Mouse (Mus musculus) hindbrain, embryonic 11.5 days (tissue): ENCODE results near the gene Dmxl2. TPM values are rescaled to one million over a fixed set of nuclear protein-coding genes. Genes with fewer than 3 reads are reported as not detected.

Experiments
- ATAC-seq: fragments of 200-750 bp; cut with Nextera tagmentation; 2 replicates; pipeline ENCODE4 v1.8.0; 2017; ENCODE audit warnings: mild to moderate bottlenecking, moderate TSS enrichment, moderate library complexity; ENCODE audit not compliant: low FRiP score
- DNase-seq: peaks from one replicate; pipeline ENCODE4 v3.0.0-alpha.2; 2015; ENCODE audit warnings: low spot score
- H3K27ac ChIP-seq: fragments of 300-500 bp; sonication (generic); 2 replicates; pipeline ENCODE4 v1.5.1; 2014; ENCODE audit warnings: mild to moderate bottlenecking, low read depth, low read length
- H3K27me3 ChIP-seq: fragments of 300-500 bp; sonication (generic); 2 replicates; pipeline ENCODE4 v1.6.1; 2014; ENCODE audit warnings: mild to moderate bottlenecking, low read length, moderate library complexity, mixed read lengths; ENCODE audit not compliant: control insufficient read depth, insufficient read depth
- H3K36me3 ChIP-seq: fragments of 300-500 bp; sonication (generic); 2 replicates; pipeline ENCODE4 v1.6.1; 2014; ENCODE audit warnings: mild to moderate bottlenecking, low read length, moderate library complexity, mixed read lengths; ENCODE audit not compliant: control insufficient read depth, insufficient read depth
- H3K4me1 ChIP-seq: fragments of 300-500 bp; sonication (generic); replicated peaks from 2 replicates; pipeline ENCODE4 v1.6.1; 2014; ENCODE audit warnings: low read length, mixed read lengths; ENCODE audit not compliant: control insufficient read depth, insufficient read depth
- H3K4me2 ChIP-seq: fragments of 300-500 bp; sonication (generic); replicated peaks from 2 replicates; pipeline ENCODE4 v1.6.1; 2014; ENCODE audit warnings: mild to moderate bottlenecking, low read depth, low read length
- H3K4me3 ChIP-seq: fragments of 300-500 bp; sonication (generic); 2 replicates; pipeline ENCODE4 v1.5.1; 2014; ENCODE audit warnings: low read depth, low read length
- H3K9ac ChIP-seq: fragments of 300-500 bp; sonication (generic); 2 replicates; pipeline ENCODE4 v1.6.1; 2014; ENCODE audit warnings: low read depth, low read length
- H3K9me3 ChIP-seq: fragments of 300-500 bp; sonication (generic); 2 replicates; pipeline ENCODE4 v1.6.1; 2016; ENCODE audit warnings: low read length; ENCODE audit not compliant: control insufficient read depth
- WGBS: fragments of 180-500 bp; shearing (Covaris S2); extraction: QIAGEN DNeasy Blood & Tissue Kit; methylation state at CpG from one replicate; pipeline ENCODE4 v1.1.7; 2014; 5-methylcytosine and 5-hydroxymethylcytosine counted together
- polyA plus RNA-seq: library from polyadenylated mRNA; unstranded; fragments of >200 nt; fragmentation: Nextera tagmentation; extraction: Ambion mirVana; gene quantifications from 2 replicates; pipeline ENCODE4 v1.2.1, GENCODE M21; 2014

Gene Dmxl2
- polyA plus RNA-seq, 1 experiment from 2014 or later: 25.8 TPM

GRCm38 (mm10) chr9:54329201-54329600 is 172.2 kb downstream of the Dmxl2 start:
- ATAC-seq: no peak
- WGBS: 93% methylated on average over 7 of the region's 7 CpGs
- Histone ChIP-seq H3K4me1 (no peaks in the 10 kb centered on the region), H3K27ac (no peak overlapping the region), H3K4me3 (no peak overlapping the region), H3K9me3 (no peaks in the 10 kb centered on the region), H3K27me3 (no peaks in the 10 kb centered on the region), H3K4me2 (no peak overlapping the region), H3K9ac (no peak overlapping the region), H3K36me3 (no peaks in the 10 kb centered on the region)
- DNase-seq: no peak

DNA sequence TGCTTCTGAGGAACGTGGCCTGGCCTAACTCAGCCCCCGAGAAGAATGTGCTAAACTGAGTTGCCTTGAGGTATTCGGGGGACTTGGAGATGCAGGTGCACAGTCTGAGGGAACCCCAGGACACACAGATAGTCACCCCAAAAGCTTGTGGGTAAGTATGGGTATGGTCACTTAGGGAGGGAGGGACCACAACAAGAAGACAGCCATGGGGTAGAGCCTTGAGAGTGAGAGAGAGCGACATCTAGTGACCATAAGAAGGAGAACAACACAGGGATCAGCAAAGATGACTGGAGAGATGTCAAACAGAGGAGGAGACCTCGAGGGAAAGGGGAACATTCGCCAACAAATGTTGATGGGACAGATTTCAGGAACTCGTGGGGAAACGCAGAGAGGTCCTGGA is 178.0 kb downstream of the Dmxl2 start:
- ATAC-seq: peak; percentile 22; the same call in 1 of the 2 replicates
- no peaks in the 10 kb centered on the region for H3K36me3 ChIP-seq
- H3K27ac ChIP-seq: no peak overlapping the region
- no peak overlapping the region for H3K4me3 ChIP-seq
- WGBS: 46% methylated on average over 8 of the region's 8 CpGs
- peak; percentile 50 for DNase-seq
- H3K4me2 ChIP-seq: no peak overlapping the region
- no peaks in the 10 kb centered on the region for H3K27me3 ChIP-seq
- H3K9me3 ChIP-seq: no peaks in the 10 kb centered on the region
- no peak overlapping the region for H3K9ac ChIP-seq
- no peaks in the 10 kb centered on the region for H3K4me1 ChIP-seq

- DNase-seq (no peak), ATAC-seq (no peak)
- 70% methylated on average over 9 of the region's 9 CpGs for WGBS
- Histone ChIP-seq H3K4me1 (no peaks in the 10 kb centered on the region), H3K4me3 (no peak overlapping the region), H3K9ac (no peak overlapping the region), H3K4me2 (no peak overlapping the region), H3K36me3 (no peaks in the 10 kb centered on the region), H3K27ac (no peak overlapping the region), H3K27me3 (no peaks in the 10 kb centered on the region), H3K9me3 (no peaks in the 10 kb centered on the region)
Measured at GRCm38 (mm10) chr9:54316363-54316762, 185.1 kb downstream of the Dmxl2 start.

Other genes starting within 250 kb of the Dmxl2 start
- not detected in 2 replicates for gene Cyp19a1, start 233.5 kb downstream of the Dmxl2 start, polyA plus RNA-seq
- 0.03 and 0.13 TPM in 2 replicates for gene Gldn, start 215.1 kb downstream of the Dmxl2 start, polyA plus RNA-seq
- 0.08 and 0.18 TPM in 2 replicates for gene Sh2d7, start 37.4 kb upstream of the Dmxl2 start, polyA plus RNA-seq
- gene Cib2, start 58.6 kb upstream of the Dmxl2 start, polyA plus RNA-seq: 19.1 and 20.8 TPM in 2 replicates
- 118 and 131 TPM in 2 replicates for gene Idh3a, start 84.7 kb upstream of the Dmxl2 start, polyA plus RNA-seq
- 6.3 and 7.1 TPM in 2 replicates for gene Acsbg1, start 160.2 kb upstream of the Dmxl2 start, polyA plus RNA-seq
- 5.6 and 6.1 TPM in 2 replicates for gene Dnaja4, start 197.2 kb upstream of the Dmxl2 start, polyA plus RNA-seq
- gene Wdr61, start 232.9 kb upstream of the Dmxl2 start, polyA plus RNA-seq: 155 and 176 TPM in 2 replicates